Mouse (Mus musculus): ENCODE measurements around the gene Arhgef10l. TPM values are rescaled to one million over a fixed set of nuclear protein-coding genes. Genes with fewer than 3 reads are reported as not detected.

The Arhgef10l gene
- polyA plus RNA-seq, 1 experiment from 2014 or later, result 15.9 TPM

GRCm38 (mm10) chr4:140683608-140684007 is 17.8 kb upstream of the Arhgef10l start:
- Histone ChIP-seq H3K4me3 (ENCODE audit: control insufficient read depth in 1 of 2, insufficient read depth in 1 of 2, low read depth in 1 of 2, low read length in 2 of 2) (no peak overlapping the region), H3K27ac (replicated peaks in 1 of 2; ENCODE audit: control insufficient read depth in 1 of 2, insufficient read depth in 1 of 2, low read depth in 2 of 2, low read length in 2 of 2) (no peak overlapping the region), H3K27me3 (ENCODE audit: control insufficient read depth, insufficient read depth, low read length) (no peaks in the 10 kb centered on the region), H3K36me3 (ENCODE audit: control insufficient read depth, insufficient read depth, low read length) (no peaks in the 10 kb centered on the region), H3K9me3 (ENCODE audit: control insufficient read depth, low read length) (no peaks in the 10 kb centered on the region), H3K4me2 (ENCODE audit: low read length) (peak overlapping the region; percentile 61; the same call in 1 of the 2 replicates), H3K9ac (ENCODE audit: low read length) (0 out of 2 replicates have a peak overlapping the region, but pooled peaks have one; percentile 40), H3K4me1 (ENCODE audit: control insufficient read depth in 2 of 2, insufficient read depth in 2 of 2, low read length in 2 of 2) (peaks cover 10 to 13% of the 10 kb centered on the region in 2 experiments)
- ATAC-seq (ENCODE audit: insufficient number of reproducible peaks, insufficient read depth, low FRiP score, low read depth), result no peak
- WGBS, result 32% methylated on average over 8 of the region's 8 CpGs

GRCm38 (mm10) chr4:140680731-140681397 is 15.1 kb upstream of the Arhgef10l start:
- WGBS, result 40% methylated on average over 8 of the region's 8 CpGs

GRCm38 (mm10) chr4:140679723-140680380 is 14.0 kb upstream of the Arhgef10l start:
- H3K4me3 ChIP-seq (ENCODE audit: control insufficient read depth in 1 of 2, insufficient read depth in 1 of 2, low read depth in 1 of 2, low read length in 2 of 2), result peak overlapping the region in 1 of 2 experiments; percentile 28; a peak in 1 of 4 replicates
- H3K9ac ChIP-seq (ENCODE audit: low read length), result peak overlapping the region; percentile 54; the same call in 1 of the 2 replicates
- H3K36me3 ChIP-seq (ENCODE audit: control insufficient read depth, insufficient read depth, low read length), result no peaks in the 10 kb centered on the region
- 23% methylated on average over 18 of the region's 18 CpGs for WGBS
- no peak overlapping the region for H3K27ac ChIP-seq (replicated peaks in 1 of 2; ENCODE audit: control insufficient read depth in 1 of 2, insufficient read depth in 1 of 2, low read depth in 2 of 2, low read length in 2 of 2)
- ATAC-seq (ENCODE audit: insufficient number of reproducible peaks, insufficient read depth, low FRiP score, low read depth), result no peak
- H3K9me3 ChIP-seq (ENCODE audit: control insufficient read depth, low read length), result no peaks in the 10 kb centered on the region
- H3K4me2 ChIP-seq (ENCODE audit: low read length), result peak overlapping the region; percentile 48
- peaks cover 10 to 12% of the 10 kb centered on the region in 2 experiments for H3K4me1 ChIP-seq (ENCODE audit: control insufficient read depth in 2 of 2, insufficient read depth in 2 of 2, low read length in 2 of 2)
- H3K27me3 ChIP-seq (ENCODE audit: control insufficient read depth, insufficient read depth, low read length), result no peaks in the 10 kb centered on the region

More at GRCm38 (mm10) chr4:140680731-140681397, 15.1 kb upstream of the Arhgef10l start:
- Histone ChIP-seq H3K27me3 (ENCODE audit: control insufficient read depth, insufficient read depth, low read length) (no peaks in the 10 kb centered on the region), H3K27ac (replicated peaks in 1 of 2; ENCODE audit: control insufficient read depth in 1 of 2, insufficient read depth in 1 of 2, low read depth in 2 of 2, low read length in 2 of 2) (no peak overlapping the region), H3K4me2 (ENCODE audit: low read length) (no peak overlapping the region), H3K9me3 (ENCODE audit: control insufficient read depth, low read length) (no peaks in the 10 kb centered on the region), H3K4me1 (ENCODE audit: control insufficient read depth in 2 of 2, insufficient read depth in 2 of 2, low read length in 2 of 2) (peaks cover 10 to 13% of the 10 kb centered on the region in 2 experiments), H3K36me3 (ENCODE audit: control insufficient read depth, insufficient read depth, low read length) (no peaks in the 10 kb centered on the region), H3K4me3 (ENCODE audit: control insufficient read depth in 1 of 2, insufficient read depth in 1 of 2, low read depth in 1 of 2, low read length in 2 of 2) (no peak overlapping the region), H3K9ac (ENCODE audit: low read length) (no peak overlapping the region)
- ATAC-seq (ENCODE audit: insufficient number of reproducible peaks, insufficient read depth, low FRiP score, low read depth), result no peak

- Histone ChIP-seq H3K9me3 (ENCODE audit: control insufficient read depth, low read length) (no peaks in the 10 kb centered on the region), H3K4me3 (ENCODE audit: control insufficient read depth in 1 of 2, insufficient read depth in 1 of 2, low read depth in 1 of 2, low read length in 2 of 2) (no peak overlapping the region), H3K36me3 (ENCODE audit: control insufficient read depth, insufficient read depth, low read length) (no peaks in the 10 kb centered on the region), H3K27me3 (ENCODE audit: control insufficient read depth, insufficient read depth, low read length) (no peaks in the 10 kb centered on the region), H3K4me1 (ENCODE audit: control insufficient read depth in 2 of 2, insufficient read depth in 2 of 2, low read length in 2 of 2) (peaks cover 4 to 6% of the 10 kb centered on the region in 2 experiments), H3K4me2 (ENCODE audit: low read length) (no peak overlapping the region), H3K9ac (ENCODE audit: low read length) (no peak overlapping the region), H3K27ac (replicated peaks in 1 of 2; ENCODE audit: control insufficient read depth in 1 of 2, insufficient read depth in 1 of 2, low read depth in 2 of 2, low read length in 2 of 2) (no peak overlapping the region)
- WGBS, result 10% methylated on average over 5 of the region's 5 CpGs
- no peak for ATAC-seq (ENCODE audit: insufficient number of reproducible peaks, insufficient read depth, low FRiP score, low read depth)
These were observed 13.2 kb upstream of the Arhgef10l start for GRCm38 (mm10) chr4:140679038-140679437.

- peak; percentile 46; the same call in 1 of the 2 replicates for ATAC-seq (ENCODE audit: insufficient number of reproducible peaks, insufficient read depth, low FRiP score, low read depth)
- H3K27ac ChIP-seq (replicated peaks in 1 of 2; ENCODE audit: control insufficient read depth in 1 of 2, insufficient read depth in 1 of 2, low read depth in 2 of 2, low read length in 2 of 2), result no peak overlapping the region
- no peak overlapping the region for H3K9ac ChIP-seq (ENCODE audit: low read length)
- no peak overlapping the region for H3K4me2 ChIP-seq (ENCODE audit: low read length)
- peaks cover 0 to 3% of the 10 kb centered on the region in 2 experiments; a peak in 1 of 4 replicates for H3K4me1 ChIP-seq (ENCODE audit: control insufficient read depth in 2 of 2, insufficient read depth in 2 of 2, low read length in 2 of 2)
- no peaks in the 10 kb centered on the region for H3K9me3 ChIP-seq (ENCODE audit: control insufficient read depth, low read length)
- no peaks in the 10 kb centered on the region for H3K27me3 ChIP-seq (ENCODE audit: control insufficient read depth, insufficient read depth, low read length)
- WGBS, result 29% methylated on average over 13 of the region's 13 CpGs
- no peak overlapping the region for H3K4me3 ChIP-seq (ENCODE audit: control insufficient read depth in 1 of 2, insufficient read depth in 1 of 2, low read depth in 1 of 2, low read length in 2 of 2)
- H3K36me3 ChIP-seq (ENCODE audit: control insufficient read depth, insufficient read depth, low read length), result no peaks in the 10 kb centered on the region
These were observed 8.6 kb upstream of the Arhgef10l start for GRCm38 (mm10) chr4:140674345-140674926.

GRCm38 (mm10) chr4:140673527-140674264 is 7.9 kb upstream of the Arhgef10l start:
- ATAC-seq (ENCODE audit: insufficient number of reproducible peaks, insufficient read depth, low FRiP score, low read depth), result no peak
- Histone ChIP-seq H3K9me3 (ENCODE audit: control insufficient read depth, low read length) (no peaks in the 10 kb centered on the region), H3K9ac (ENCODE audit: low read length) (no peak overlapping the region), H3K4me3 (ENCODE audit: control insufficient read depth in 1 of 2, insufficient read depth in 1 of 2, low read depth in 1 of 2, low read length in 2 of 2) (no peak overlapping the region), H3K27me3 (ENCODE audit: control insufficient read depth, insufficient read depth, low read length) (no peaks in the 10 kb centered on the region), H3K4me2 (ENCODE audit: low read length) (no peak overlapping the region), H3K36me3 (ENCODE audit: control insufficient read depth, insufficient read depth, low read length) (no peaks in the 10 kb centered on the region), H3K4me1 (ENCODE audit: control insufficient read depth in 2 of 2, insufficient read depth in 2 of 2, low read length in 2 of 2) (peaks cover 0 to 3% of the 10 kb centered on the region in 2 experiments; a peak in 1 of 4 replicates), H3K27ac (replicated peaks in 1 of 2; ENCODE audit: control insufficient read depth in 1 of 2, insufficient read depth in 1 of 2, low read depth in 2 of 2, low read length in 2 of 2) (no peak overlapping the region)
- 62% methylated on average over 12 of the region's 12 CpGs for WGBS

- H3K9me3 ChIP-seq (ENCODE audit: control insufficient read depth, low read length), result no peaks in the 10 kb centered on the region
- H3K4me1 ChIP-seq (ENCODE audit: control insufficient read depth in 2 of 2, insufficient read depth in 2 of 2, low read length in 2 of 2), result peaks cover 4 to 6% of the 10 kb centered on the region in 2 experiments
- WGBS, result 77% methylated on average over 8 of the region's 8 CpGs
- H3K9ac ChIP-seq (ENCODE audit: low read length), result no peak overlapping the region
- ATAC-seq (ENCODE audit: insufficient number of reproducible peaks, insufficient read depth, low FRiP score, low read depth), result no peak
- no peaks in the 10 kb centered on the region for H3K36me3 ChIP-seq (ENCODE audit: control insufficient read depth, insufficient read depth, low read length)
- no peak overlapping the region for H3K4me3 ChIP-seq (ENCODE audit: control insufficient read depth in 1 of 2, insufficient read depth in 1 of 2, low read depth in 1 of 2, low read length in 2 of 2)
- H3K4me2 ChIP-seq (ENCODE audit: low read length), result no peak overlapping the region
- no peak overlapping the region for H3K27ac ChIP-seq (replicated peaks in 1 of 2; ENCODE audit: control insufficient read depth in 1 of 2, insufficient read depth in 1 of 2, low read depth in 2 of 2, low read length in 2 of 2)
- no peaks in the 10 kb centered on the region for H3K27me3 ChIP-seq (ENCODE audit: control insufficient read depth, insufficient read depth, low read length)
These were observed 2.0 kb upstream of the Arhgef10l start for GRCm38 (mm10) chr4:140667802-140668201.
